ENCODE assay signal across 8 mouse cellular contexts in the genomic region with DNA sequence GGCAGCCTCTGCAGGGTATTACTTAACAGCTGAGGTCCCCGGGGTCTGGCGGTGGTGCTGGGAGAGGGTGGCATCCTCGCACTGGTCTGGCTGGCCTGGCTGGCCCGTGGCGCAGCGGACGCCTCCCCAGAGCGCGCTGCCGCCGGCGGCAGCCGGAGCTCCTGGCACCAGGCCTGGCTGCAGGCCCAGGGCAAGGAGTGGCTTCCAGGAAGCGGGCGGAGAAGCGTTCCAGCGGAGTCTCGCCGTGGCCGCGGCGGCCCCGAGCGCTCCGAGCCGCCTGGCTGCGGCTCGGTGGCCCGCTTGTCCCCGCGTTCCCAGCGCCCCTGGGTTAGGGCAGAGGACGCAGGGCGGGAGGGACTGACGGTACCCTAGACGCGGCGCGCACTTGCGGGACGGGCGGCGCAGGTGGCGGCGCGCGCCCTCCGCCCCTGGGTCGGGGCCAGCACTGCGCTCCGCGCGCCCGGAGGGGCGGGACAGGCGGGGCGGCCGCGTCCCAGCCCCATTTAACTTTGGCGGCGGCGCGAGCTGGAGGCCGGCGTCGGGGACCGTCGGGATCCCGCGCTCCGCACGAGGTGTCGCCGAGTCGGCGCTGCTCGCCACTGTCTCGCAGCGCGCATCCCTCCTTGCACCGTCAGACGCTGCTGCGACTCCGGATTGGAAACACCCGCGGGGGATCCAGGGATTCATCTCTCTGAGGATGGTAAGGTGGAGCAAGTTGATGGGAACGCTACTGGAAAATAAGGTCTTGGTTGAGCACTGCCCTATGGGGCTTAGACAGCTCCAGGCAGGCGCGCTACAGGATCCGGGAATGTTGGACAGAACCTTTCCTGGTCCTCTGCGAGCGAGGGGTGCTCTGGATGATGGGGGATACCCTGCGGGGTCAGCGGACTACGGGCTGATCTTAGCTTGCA. TPM values are rescaled to one million over a fixed set of nuclear protein-coding genes. Genes with fewer than 3 reads are reported as not detected.
DNase-seq lines count a peak whose midpoint lies in the region; ATAC-seq and TF ChIP-seq lines count a peak whose summit lies in the region.

A gene (plus strand): TSS at position 484 of the 911 bp plus-strand sequence.

- peak within 1 kb of the TSS; percentile 92 for H3K4me2 ChIP-seq in hindbrain, embryonic 13.5 days
- H3K4me2 ChIP-seq in limb, embryonic 13.5 days (replicated peaks) = peak within 1 kb of the TSS; percentile 86

- H3K27me3 ChIP-seq in hindbrain, embryonic 13.5 days = peaks cover 66% of the 10 kb centered on the region
- H3K27me3 ChIP-seq in limb, embryonic 13.5 days = peaks cover 63% of the 10 kb centered on the region

- no peak within 1 kb of the TSS for H3K9ac ChIP-seq in ES-E14 (ENCODE audit: insufficient read depth, low read depth, low read length, poor library complexity, severe bottlenecking)
- peak within 1 kb of the TSS; percentile 67 for H3K9ac ChIP-seq in hindbrain, embryonic 13.5 days
- H3K9ac ChIP-seq in limb, embryonic 13.5 days = peak within 1 kb of the TSS; percentile 68

- no peak within 1 kb of the TSS for H3K27ac ChIP-seq in ES-E14 (ENCODE audit: insufficient read depth, low read depth, low read length, poor library complexity, severe bottlenecking)
- H3K27ac ChIP-seq in hindbrain, embryonic 13.5 days = no peak within 1 kb of the TSS
- H3K27ac ChIP-seq in limb, embryonic 13.5 days = peak within 1 kb of the TSS; percentile 55

- H3K36me3 ChIP-seq in ES-E14 (ENCODE audit: control insufficient read depth, insufficient read depth, low read length, poor library complexity, severe bottlenecking) = no peaks in the 10 kb centered on the region
- H3K36me3 ChIP-seq in hindbrain, embryonic 13.5 days = no peaks in the 10 kb centered on the region
- no peaks in the 10 kb centered on the region; the same call in 1 of the 2 replicates for H3K36me3 ChIP-seq in limb, embryonic 13.5 days

- H3K4me1 ChIP-seq in ES-E14 (ENCODE audit: control insufficient read depth in 2 of 2, insufficient read depth in 2 of 2, low read length in 2 of 2, poor library complexity in 1 of 2) = no peaks in the 10 kb centered on the region
- H3K4me1 ChIP-seq in hindbrain, embryonic 13.5 days (replicated peaks) = peaks cover 16% of the 10 kb centered on the region
- peaks cover 32% of the 10 kb centered on the region for H3K4me1 ChIP-seq in limb, embryonic 13.5 days

- no peaks in the 10 kb centered on the region for H3K9me3 ChIP-seq in ES-E14 (ENCODE audit: control insufficient read depth, insufficient read depth, low read depth, low read length)
- H3K9me3 ChIP-seq in hindbrain, embryonic 13.5 days = no peaks in the 10 kb centered on the region
- no peaks in the 10 kb centered on the region for H3K9me3 ChIP-seq in limb, embryonic 13.5 days

- DNase-seq in ES-E14 (ENCODE audit: low read depth, low spot score) = peak; percentile 11
- DNase-seq in adrenal gland, postnatal 36 days = peak; percentile 37 to 49
- peak; percentile 40 for DNase-seq in gastrocnemius, adult 18-20 months (ENCODE audit: low spot score)
- peak; percentile 65 for DNase-seq in neural tube, embryonic 10.5 days (ENCODE audit: extremely low spot score, low spot score)
- DNase-seq in spleen, postnatal 10 days (ENCODE audit: low spot score in 2 of 2) = no peak

- H3K4me3 ChIP-seq in ES-E14 (ENCODE audit: insufficient read depth in 1 of 2, low read depth in 1 of 2, low read length in 2 of 2, poor library complexity in 1 of 2, severe bottlenecking in 1 of 2) = peak within 1 kb of the TSS; percentile 63 to 70
- H3K4me3 ChIP-seq in hindbrain, embryonic 13.5 days = peak within 1 kb of the TSS; percentile 56
- H3K4me3 ChIP-seq in limb, embryonic 13.5 days = peak within 1 kb of the TSS; percentile 63

- under 1% methylated on average over 95 of the region's 95 CpGs for WGBS in hindbrain, embryonic 13.5 days
- WGBS in limb, embryonic 13.5 days = under 1% methylated on average over 94 of the region's 95 CpGs

- peak; percentile 71 for ATAC-seq in hindbrain, embryonic 13.5 days (ENCODE audit: low FRiP score)
- peak; percentile 43; the same call in 1 of the 2 replicates for ATAC-seq in limb, embryonic 13.5 days (ENCODE audit: low FRiP score, low read depth)
- no peak for ATAC-seq in CD4-positive, CD25-positive, alpha-beta regulatory T cell, adult 4 months

- in situ Hi-C loops in ES-E14 (cut with MboI; ENCODE audit: low sequenced_read_pairs in 2 of 2, unreplicated experiment in 2 of 2) = no loop called here

TF ChIP-seq in ES-E14, 5 proteins besides CTCF, POLR2A, EP300 and RAD21:
- TF ChIP-seq ZNF384 (IDR thresholded peaks at IDR 0.05; ENCODE audit: low read depth, low read length) (no peak), MAFK (IDR thresholded peaks at IDR 0.05; ENCODE audit: insufficient read depth, low read depth, low read length) (no peak), ZC3H11A (IDR thresholded peaks at IDR 0.05; ENCODE audit: borderline replicate concordance, low read depth, low read length) (no peak), CHD2 (IDR thresholded peaks at IDR 0.05; ENCODE audit: low read depth, low read length) (no peak), HCFC1 (IDR thresholded peaks at IDR 0.05; ENCODE audit: borderline replicate concordance, insufficient read depth, low read length) (no peak)

RNA-seq across cellular contexts. Expression of the gene that starts here (rescaled TPM):
- total RNA-seq in ES-E14 (2012; rRNA removed) = 0.71 and 0.74 TPM in 2 replicates
- total RNA-seq in adrenal gland, postnatal 36 days (2021) = 1 to 10 TPM; 2.0 to 3.4 TPM
- total RNA-seq in gastrocnemius, adult 18-20 months (2021) = 1 to 10 TPM; 2.4 to 4.0 TPM
- 0.43 and 0.44 TPM in 2 replicates for polyA plus RNA-seq in hindbrain, embryonic 13.5 days (2015; fragmentation: Nextera tagmentation; extraction: Ambion mirVana)
- 5.7 and 6.4 TPM in 2 replicates for polyA plus RNA-seq in limb, embryonic 13.5 days (2015; fragmentation: Nextera tagmentation; extraction: Ambion mirVana)
- not detected for polyA plus RNA-seq in CD4-positive, CD25-positive, alpha-beta regulatory T cell, adult 4 months (2017; shearing (Covaris generic))

Comparison
In these comparisons a context has a peak if more than half of its experiments do, and no peak if none do; other contexts are left out.
1. Peak in DNase-seq and H3K4me3 ChIP-seq in ES-E14; RNA of the gene not detected or under 1 TPM.
2. Peak in ATAC-seq, H3K4me3 ChIP-seq, H3K9ac ChIP-seq and H3K4me2 ChIP-seq in hindbrain, embryonic 13.5 days; RNA of the gene not detected or under 1 TPM.
3. DNase-seq: peak in adrenal gland, postnatal 36 days (2 of 2), gastrocnemius, adult 18-20 months (single experiment) and neural tube, embryonic 10.5 days (single experiment); none in spleen, postnatal 10 days (0 of 2).
4. Peak in every context shown above with its lines, with median percentiles within 50 percentile points of each other: H3K4me3 ChIP-seq.